Mouse (Mus musculus): Measurements from ENCODE around the gene Hdac4. TPM values are rescaled to one million over a fixed set of nuclear protein-coding genes. Genes with fewer than 3 reads are reported as not detected.

Hdac4 gene
- total RNA-seq, 1 experiment from 2014 or later = 137 TPM

- DNase-seq = no peak
Observed at GRCm38 (mm10) chr1:92022009-92022408, 173.5 kb downstream of the Hdac4 start.

- DNase-seq = no peak
Observed at GRCm38 (mm10) chr1:92015938-92016672, 179.4 kb downstream of the Hdac4 start.

GRCm38 (mm10) chr1:92015252-92015651 is 180.2 kb downstream of the Hdac4 start:
- DNase-seq = no peak

GRCm38 (mm10) chr1:92014496-92014895 is 181.0 kb downstream of the Hdac4 start:
- DNase-seq = no peak

- DNase-seq = no peak
Observed at GRCm38 (mm10) chr1:92006666-92007065, 188.8 kb downstream of the Hdac4 start.

- no peak for DNase-seq
Observed at GRCm38 (mm10) chr1:92005617-92005940, 189.9 kb downstream of the Hdac4 start.

GRCm38 (mm10) chr1:92004906-92005616 is 190.4 kb downstream of the Hdac4 start:
- DNase-seq = no peak

GRCm38 (mm10) chr1:92004122-92004521 is 191.4 kb downstream of the Hdac4 start:
- no peak for DNase-seq

GRCm38 (mm10) chr1:92000226-92000625 is 195.3 kb downstream of the Hdac4 start:
- no peak for DNase-seq

GRCm38 (mm10) chr1:91993658-91994165 is 201.8 kb downstream of the Hdac4 start:
- DNase-seq = no peak

- DNase-seq = no peak
Observed at GRCm38 (mm10) chr1:91992652-91993051, 202.8 kb downstream of the Hdac4 start.

GRCm38 (mm10) chr1:91991597-91991996 is 203.9 kb downstream of the Hdac4 start:
- DNase-seq = no peak

GRCm38 (mm10) chr1:91990852-91991251 is 204.6 kb downstream of the Hdac4 start:
- DNase-seq = no peak

- no peak for DNase-seq
Observed at GRCm38 (mm10) chr1:91988866-91989265, 206.6 kb downstream of the Hdac4 start.

- DNase-seq = no peak
Observed at GRCm38 (mm10) chr1:91987431-91987830, 208.1 kb downstream of the Hdac4 start.

GRCm38 (mm10) chr1:91985783-91986182 is 209.7 kb downstream of the Hdac4 start:
- no peak for DNase-seq

- DNase-seq = no peak
Observed at GRCm38 (mm10) chr1:91984507-91984906, 211.0 kb downstream of the Hdac4 start.

GRCm38 (mm10) chr1:91981381-91981780 is 214.1 kb downstream of the Hdac4 start:
- DNase-seq = no peak

GRCm38 (mm10) chr1:91978443-91978842 is 217.1 kb downstream of the Hdac4 start:
- no peak for DNase-seq

GRCm38 (mm10) chr1:91968710-91969379 is 226.7 kb downstream of the Hdac4 start:
- peak; percentile 64 for DNase-seq

- DNase-seq = no peak
Observed at GRCm38 (mm10) chr1:91967041-91967440, 228.5 kb downstream of the Hdac4 start.

GRCm38 (mm10) chr1:91964486-91965335 is 230.8 kb downstream of the Hdac4 start:
- DNase-seq = no peak

All from adrenal gland, postnatal 25 days (tissue).